Mouse (Mus musculus) spleen, postnatal 0 days (tissue): ENCODE measurements around the gene Lonrf3. TPM values are rescaled to one million over a fixed set of nuclear protein-coding genes. Genes with fewer than 3 reads are reported as not detected.

Experiments
- polyA plus RNA-seq: library from polyadenylated mRNA; unstranded; fragments of >200 nt; fragmentation: Nextera tagmentation; extraction: Ambion mirVana; gene quantifications from 2 replicates; pipeline ENCODE4 v1.2.1, GENCODE M21; 2015

The Lonrf3 gene
- 0.11 and 0.19 TPM in 2 replicates for polyA plus RNA-seq

DNA sequence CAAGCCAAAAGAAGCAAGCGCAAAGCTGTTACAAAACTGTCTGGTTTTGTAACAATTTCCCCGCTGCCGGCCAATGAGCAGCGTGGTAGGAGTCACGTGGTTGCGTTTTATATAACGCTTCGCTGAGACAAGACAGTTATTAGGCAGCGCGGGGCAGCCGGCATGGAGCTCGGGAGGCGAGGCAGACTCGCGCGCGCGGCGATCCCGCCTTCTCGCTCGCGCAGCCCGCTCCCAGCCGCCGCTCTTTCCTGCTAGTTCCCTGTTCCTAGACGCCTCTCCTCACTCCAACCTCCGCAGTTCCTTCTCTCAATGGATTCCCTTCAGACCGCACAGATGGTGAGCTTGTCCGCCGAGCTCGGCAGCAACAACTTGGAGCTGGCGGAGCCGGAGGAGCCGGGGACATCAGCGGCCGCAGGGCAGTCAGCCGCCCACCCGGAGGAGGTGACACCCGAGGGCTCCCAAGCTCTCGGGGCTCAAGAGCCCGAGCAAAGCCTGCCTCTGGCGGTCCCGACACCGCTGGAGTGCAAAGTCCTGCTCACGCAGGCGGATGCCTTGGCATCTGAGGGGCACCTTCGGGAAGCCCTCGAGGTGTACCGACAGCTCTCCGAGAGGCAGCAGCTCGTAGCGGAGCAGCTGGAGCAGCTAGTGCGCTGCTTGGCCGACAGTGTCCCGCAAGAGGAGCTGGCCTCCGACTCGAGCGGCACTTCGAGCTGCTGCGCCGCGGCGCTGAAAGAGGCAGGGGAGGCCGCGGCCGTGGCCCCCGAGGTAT, at the start of gene Lonrf3:
Lonrf3 (plus strand) TSS at position 83 of the 769 bp plus-strand sequence.

DNA sequence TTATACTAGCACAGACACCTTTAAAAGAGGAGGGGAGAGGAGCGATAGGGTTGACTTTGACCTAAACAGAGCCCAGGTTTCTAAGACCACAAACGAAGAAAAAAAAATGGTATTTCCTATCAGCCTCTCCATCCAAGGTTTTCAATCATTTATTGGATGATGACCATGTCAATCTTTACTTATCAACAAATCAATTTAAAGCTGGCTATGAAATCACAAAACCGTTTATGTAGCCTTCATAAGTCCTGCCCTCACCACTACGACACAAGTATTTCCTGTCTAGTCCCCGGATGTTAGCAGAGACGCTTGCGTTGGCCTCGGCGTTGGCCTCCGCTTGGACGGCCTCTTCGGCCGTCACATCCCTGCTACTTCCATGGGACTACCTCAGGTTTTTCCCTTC, 72.8 kb downstream of the Lonrf3 start, which contains the start of gene Gm6268:
Gm6268 (plus strand) TSS at position 301 of the 400 bp plus-strand sequence.

Other genes with a start within 250 kb of the Lonrf3 start
- 8.8 and 10.3 TPM in 2 replicates for gene Il13ra1, start 216.2 kb upstream of the Lonrf3 start, polyA plus RNA-seq
- not detected in 2 replicates for gene Zcchc12, start 132.4 kb upstream of the Lonrf3 start, polyA plus RNA-seq
- not detected in 2 replicates for gene Gm6268, start 72.9 kb downstream of the Lonrf3 start, polyA plus RNA-seq
- gene Gm14569, start 163.5 kb downstream of the Lonrf3 start, polyA plus RNA-seq = not detected in 2 replicates